Mouse (Mus musculus) retina, embryonic 14.5 days (tissue): Measurements from ENCODE around the gene Mapk1.
A peak's percentile ranks its signal among the peaks of the same experiment; 100 is the strongest.
"Not testable (repeated sequence)": the region's sequence is repeated elsewhere in the genome, so short reads cannot be mapped to it uniquely, and the experiment has no call there.

Experiments
- DNase-seq: peaks from one replicate; pipeline ENCODE4 v3.0.0-alpha.2; 2015; ENCODE audit warnings: low spot score

The Mapk1 gene

GRCm38 (mm10) chr16:16983131-16983533, at the start of gene Mapk1:
Gene Mapk1 (plus strand): TSS chr16:16983382.
- DNase-seq, result peak; percentile 96

- DNase-seq, result no peak
Observed at GRCm38 (mm10) chr16:16939543-16939942, 43.6 kb upstream of the Mapk1 start.

- no peak for DNase-seq
Observed at GRCm38 (mm10) chr16:16941078-16941477, 42.1 kb upstream of the Mapk1 start.

GRCm38 (mm10) chr16:16958575-16958974, 24.6 kb upstream of the Mapk1 start:
- DNase-seq, result peak; percentile 18

- DNase-seq, result no peak
Observed at GRCm38 (mm10) chr16:16959907-16960306, 23.3 kb upstream of the Mapk1 start.

GRCm38 (mm10) chr16:16965149-16965548, 18.0 kb upstream of the Mapk1 start:
- no peak for DNase-seq

- no peak for DNase-seq
Observed at GRCm38 (mm10) chr16:16966290-16966689, 16.9 kb upstream of the Mapk1 start.

GRCm38 (mm10) chr16:16978061-16978460, 5.1 kb upstream of the Mapk1 start:
- DNase-seq, result no peak

GRCm38 (mm10) chr16:16978765-16979164, 4.4 kb upstream of the Mapk1 start:
- DNase-seq, result no peak

- no peak for DNase-seq
Observed at GRCm38 (mm10) chr16:16982636-16983035, 546 bp upstream of the Mapk1 start.

GRCm38 (mm10) chr16:16983534-16984422, 596 bp downstream of the Mapk1 start:
- peak; percentile 61 for DNase-seq

- DNase-seq, result no peak
Observed at GRCm38 (mm10) chr16:16984423-16984941, 1.3 kb downstream of the Mapk1 start.

- DNase-seq, result no peak
Observed at GRCm38 (mm10) chr16:16987248-16987647, 4.1 kb downstream of the Mapk1 start.

GRCm38 (mm10) chr16:16988842-16989241, 5.7 kb downstream of the Mapk1 start:
- no peak for DNase-seq

GRCm38 (mm10) chr16:16990021-16990420, 6.8 kb downstream of the Mapk1 start:
- no peak for DNase-seq

- DNase-seq, result no peak
Observed at GRCm38 (mm10) chr16:16994426-16995052, 11.4 kb downstream of the Mapk1 start.

- DNase-seq, result not testable (repeated sequence)
Observed at GRCm38 (mm10) chr16:16996121-16996729, 13.0 kb downstream of the Mapk1 start.

GRCm38 (mm10) chr16:17001109-17001508, 17.9 kb downstream of the Mapk1 start:
- no peak for DNase-seq

GRCm38 (mm10) chr16:17007070-17007469, 23.9 kb downstream of the Mapk1 start:
- no peak for DNase-seq

GRCm38 (mm10) chr16:17010036-17010435, 26.9 kb downstream of the Mapk1 start:
- no peak for DNase-seq

GRCm38 (mm10) chr16:17012583-17012982, 29.4 kb downstream of the Mapk1 start:
- no peak for DNase-seq

GRCm38 (mm10) chr16:17015111-17015852, 32.1 kb downstream of the Mapk1 start:
- no peak for DNase-seq
